Comparison of ENCODE assay signal across 27 mouse cellular contexts in genomic region chr8:123959473-123959872, GRCm38 (mm10).
"Had no signal": no experiment of that assay in that cellular context is flagged by ENCODE, and none has a peak within 500 bp of the region (broad histone marks: within the 10 kb centered on the region; RNA-seq: fewer than 3 reads in every experiment).

No protein-coding gene starts in this region.

- ATAC-seq: forebrain, postnatal 0 days; hindbrain, embryonic 16.5 days; inflammation-experienced regulatory T-cells, adult 6 months; intestine, embryonic 15.5 days; intestine, postnatal 0 days; liver, embryonic 12.5 days had no signal

- H3K9me3 ChIP-seq: heart, embryonic 13.5 days; heart, embryonic 15.5 days; hindbrain, embryonic 10.5 days; hindbrain, embryonic 12.5 days; intestine, embryonic 15.5 days; limb, embryonic 10.5 days; limb, embryonic 12.5 days; liver, embryonic 12.5 days had no signal

- H3K4me2 ChIP-seq: heart, embryonic 11.5 days; heart, embryonic 13.5 days; heart, embryonic 15.5 days; hindbrain, embryonic 12.5 days; hindbrain, embryonic 14.5 days; intestine, embryonic 15.5 days; limb, embryonic 12.5 days; liver, embryonic 12.5 days had no signal

- DNase-seq: forebrain, postnatal 0 days; gastrocnemius, postnatal 14 days; gastrocnemius, postnatal 36 days; heart, adult 2 months; heart, postnatal 14 days; heart, postnatal 4 days; kidney, adult 18-20 months; kidney, adult 8-10 months; kidney, postnatal 10 days; layer of hippocampus, adult 9-11 months; liver had no signal

- H3K27ac ChIP-seq: heart, adult 2 months; heart, embryonic 13.5 days; heart, embryonic 15.5 days; hindbrain, embryonic 10.5 days; hindbrain, embryonic 12.5 days; hindbrain, embryonic 14.5 days; intestine, embryonic 15.5 days; layer of hippocampus, adult 2 months; left cerebral cortex, adult 2 months; limb, embryonic 10.5 days; limb, embryonic 12.5 days; liver, embryonic 12.5 days; liver, embryonic 14.5 days had no signal

- H3K9ac ChIP-seq: forebrain, postnatal 0 days; heart, embryonic 13.5 days; heart, embryonic 15.5 days; hindbrain, embryonic 12.5 days; hindbrain, embryonic 14.5 days; intestine, embryonic 15.5 days; limb, embryonic 12.5 days; liver, embryonic 12.5 days; liver, embryonic 14.5 days had no signal

- H3K27me3 ChIP-seq: heart, embryonic 13.5 days; heart, embryonic 15.5 days; hindbrain, embryonic 12.5 days; intestine, embryonic 15.5 days; limb, embryonic 12.5 days; liver, embryonic 12.5 days had no signal

- H3K4me1 ChIP-seq: heart, embryonic 13.5 days; heart, embryonic 15.5 days; hindbrain, embryonic 10.5 days; hindbrain, embryonic 12.5 days; intestine, embryonic 15.5 days; limb, embryonic 10.5 days; limb, embryonic 12.5 days had no signal

- H3K4me3 ChIP-seq: heart, adult 2 months; heart, embryonic 13.5 days; heart, embryonic 15.5 days; hindbrain, embryonic 10.5 days; hindbrain, embryonic 12.5 days; intestine, embryonic 15.5 days; layer of hippocampus, adult 2 months; left cerebral cortex, adult 2 months; limb, embryonic 10.5 days; limb, embryonic 12.5 days; liver, embryonic 12.5 days had no signal
